Mouse (Mus musculus) MEL-GATA-1-ER (cell line): ENCODE data around the gene Tldc1.

ENCODE experiments used
- DNase-seq: peaks from one replicate; pipeline ENCODE4 v3.0.0-alpha.2; 2012; ENCODE audit warnings: low read depth; ENCODE audit errors: extremely low read depth

The Tldc1 gene

DNA sequence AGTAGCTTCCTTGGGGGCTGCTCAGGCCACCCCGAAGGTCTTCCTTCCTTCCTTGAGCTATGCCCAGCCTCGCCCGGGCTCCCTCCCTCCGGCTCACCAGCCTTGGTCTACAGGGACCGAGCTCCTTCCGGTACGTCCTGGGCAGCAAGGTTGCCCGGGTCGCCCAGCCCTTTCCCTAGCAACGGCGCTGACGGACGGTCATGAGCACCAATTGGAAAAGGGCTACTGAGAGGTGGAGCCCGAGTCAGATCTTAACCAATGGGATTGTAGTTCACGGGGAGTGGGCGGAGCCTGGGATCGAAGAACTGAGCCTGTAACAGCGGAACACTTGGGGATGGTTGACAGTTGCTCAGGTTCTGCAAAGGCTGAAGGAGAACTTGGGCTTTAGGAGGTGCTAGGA is at the start of gene Tldc1:
Tldc1 (minus strand) TSS at position 154 of the 400 bp plus-strand sequence.
- DNase-seq: peak; percentile 95

- no peak for DNase-seq
These were observed 49.5 kb upstream of the Tldc1 start for GRCm38 (mm10) chr8:119827721-119828153.

GRCm38 (mm10) chr8:119826982-119827381 is 48.8 kb upstream of the Tldc1 start:
- peak; percentile 69 for DNase-seq

- DNase-seq: peak; percentile 85
These were observed 47.9 kb upstream of the Tldc1 start for GRCm38 (mm10) chr8:119825950-119826730.

GRCm38 (mm10) chr8:119824809-119825273 is 46.6 kb upstream of the Tldc1 start:
- no peak for DNase-seq

DNA sequence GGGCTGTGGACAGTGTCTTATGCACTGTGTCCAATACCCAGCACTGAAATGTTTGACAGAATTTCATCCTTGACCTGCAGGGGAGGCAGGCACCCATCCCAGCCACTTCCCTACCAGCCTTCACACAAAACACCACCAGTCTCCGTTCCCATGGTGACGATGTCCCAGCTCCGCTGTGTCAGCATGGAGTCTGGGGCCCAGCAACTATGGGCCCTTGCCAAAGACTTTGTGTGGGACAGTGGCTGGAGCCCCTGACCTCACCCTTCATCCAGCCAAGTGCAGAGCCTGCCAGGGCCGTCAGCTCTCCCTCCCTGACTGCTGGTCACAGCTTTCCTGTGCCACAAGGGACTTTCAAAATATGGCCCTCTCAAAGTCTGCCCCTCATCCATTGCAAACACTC is 45.9 kb upstream of the Tldc1 start:
- DNase-seq: no peak

GRCm38 (mm10) chr8:119823278-119823677 is 45.1 kb upstream of the Tldc1 start:
- DNase-seq: no peak

GRCm38 (mm10) chr8:119821691-119822090 is 43.5 kb upstream of the Tldc1 start:
- no peak for DNase-seq

DNA sequence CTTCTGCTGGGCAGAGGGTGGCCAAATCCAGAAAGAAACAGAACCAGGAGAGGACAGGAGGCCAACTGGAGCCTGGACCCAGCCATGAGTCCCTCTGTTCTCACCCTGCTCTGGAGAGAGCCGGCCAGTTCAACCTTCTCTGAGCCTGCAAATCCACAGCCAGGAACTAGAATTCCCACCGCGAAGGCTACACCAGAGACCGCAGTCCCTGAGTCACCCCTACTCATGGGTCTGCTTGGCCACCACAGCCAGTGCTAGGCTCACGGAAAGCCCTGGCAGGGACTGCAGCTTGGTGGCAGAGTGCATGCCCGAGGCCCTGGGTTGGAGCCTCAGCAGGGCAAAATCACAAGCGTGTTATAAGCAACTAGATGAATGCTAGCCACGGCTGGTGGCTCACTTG is 41.8 kb upstream of the Tldc1 start:
- no peak for DNase-seq

GRCm38 (mm10) chr8:119819316-119819715 is 41.1 kb upstream of the Tldc1 start:
- DNase-seq: no peak

- no peak for DNase-seq
These were observed 39.2 kb upstream of the Tldc1 start for GRCm38 (mm10) chr8:119817446-119817845.

- no peak for DNase-seq
These were observed 38.0 kb upstream of the Tldc1 start for GRCm38 (mm10) chr8:119816219-119816618.

- DNase-seq: peak; percentile 94
These were observed 34.6 kb upstream of the Tldc1 start for GRCm38 (mm10) chr8:119812650-119813431.

DNA sequence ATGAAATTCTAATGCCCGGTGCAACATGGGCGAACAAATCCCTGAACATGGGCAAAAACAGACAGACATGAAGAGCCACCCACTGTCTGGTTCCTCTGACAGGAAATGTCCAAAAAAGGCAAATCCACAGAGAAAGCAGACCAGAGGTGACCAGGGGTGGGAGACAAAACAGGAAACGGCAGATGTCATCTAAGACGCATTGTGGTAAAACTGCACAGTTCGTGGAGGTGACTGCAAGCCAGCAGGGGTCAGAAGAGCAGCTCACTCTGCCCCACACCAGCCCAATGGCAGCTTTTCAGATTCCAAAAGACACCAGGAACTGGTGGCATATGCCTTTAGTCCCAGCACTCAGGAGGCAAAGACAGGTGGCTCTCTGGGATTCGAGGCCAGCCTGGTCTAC is 33.7 kb upstream of the Tldc1 start:
- no peak for DNase-seq

DNA sequence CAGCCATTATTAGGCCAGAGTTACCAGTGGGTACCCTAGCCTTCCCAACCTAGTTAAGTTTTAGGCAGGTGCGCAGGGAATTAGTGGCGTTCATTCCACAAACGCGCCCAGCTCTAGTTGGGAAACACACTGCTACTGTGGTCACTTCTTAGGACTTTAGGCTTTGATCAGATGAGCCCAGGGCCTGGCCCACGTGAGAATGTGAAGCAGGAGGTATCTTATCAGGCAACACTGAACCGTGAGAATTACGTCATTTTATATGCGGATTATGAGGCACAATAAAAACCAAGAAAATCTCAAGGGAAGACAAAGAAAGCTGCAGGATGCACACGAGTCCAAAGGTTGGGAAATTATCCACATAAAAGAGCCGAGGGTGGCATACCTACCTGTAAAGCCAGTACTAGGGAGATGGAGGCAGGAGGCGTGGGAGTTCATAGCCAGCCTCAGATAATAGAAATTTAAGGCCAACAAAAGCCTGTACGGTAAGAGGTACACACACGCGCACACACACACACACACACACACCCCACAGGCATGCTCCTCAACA is 32.8 kb upstream of the Tldc1 start:
- DNase-seq: no peak

DNA sequence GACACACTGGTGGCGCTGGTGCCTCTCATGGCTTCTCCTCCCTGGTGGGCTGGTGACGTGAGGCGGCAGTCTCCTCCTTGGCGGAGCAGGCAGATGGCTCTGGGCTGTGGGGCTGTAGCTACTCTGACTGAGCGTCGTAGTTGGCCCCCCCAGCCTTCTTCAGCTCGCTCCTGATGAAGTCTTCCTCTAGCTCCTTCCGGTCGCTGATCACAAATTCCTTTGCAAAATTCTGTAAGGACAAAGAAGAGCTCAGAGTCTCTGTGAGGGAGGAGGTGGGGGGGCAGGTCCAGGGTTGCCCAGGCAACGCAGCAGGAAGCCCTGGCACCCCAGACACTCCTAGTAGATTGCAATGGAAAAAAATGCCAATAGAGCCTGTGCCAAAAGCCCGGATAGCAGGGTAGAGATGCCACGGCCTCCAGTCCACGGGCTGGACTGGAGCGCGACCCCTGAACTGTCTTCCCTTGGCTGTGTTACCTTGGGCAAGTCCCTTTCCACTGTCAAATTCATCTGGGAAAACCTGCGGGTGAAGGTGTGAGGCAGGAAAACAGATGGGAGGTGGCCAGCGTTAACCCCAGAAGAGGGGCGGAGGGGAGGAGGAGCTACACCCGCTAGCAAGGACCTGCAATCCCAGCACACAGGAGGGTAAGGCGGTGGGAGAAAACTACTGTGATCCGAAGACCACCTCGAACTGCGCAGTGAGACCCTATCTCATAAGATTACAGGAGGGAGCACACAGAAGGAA is 32.1 kb upstream of the Tldc1 start:
- no peak for DNase-seq

- no peak for DNase-seq
These were observed 31.4 kb upstream of the Tldc1 start for GRCm38 (mm10) chr8:119809620-119810019.

- no peak for DNase-seq
These were observed 29.5 kb upstream of the Tldc1 start for GRCm38 (mm10) chr8:119807687-119808086.

DNA sequence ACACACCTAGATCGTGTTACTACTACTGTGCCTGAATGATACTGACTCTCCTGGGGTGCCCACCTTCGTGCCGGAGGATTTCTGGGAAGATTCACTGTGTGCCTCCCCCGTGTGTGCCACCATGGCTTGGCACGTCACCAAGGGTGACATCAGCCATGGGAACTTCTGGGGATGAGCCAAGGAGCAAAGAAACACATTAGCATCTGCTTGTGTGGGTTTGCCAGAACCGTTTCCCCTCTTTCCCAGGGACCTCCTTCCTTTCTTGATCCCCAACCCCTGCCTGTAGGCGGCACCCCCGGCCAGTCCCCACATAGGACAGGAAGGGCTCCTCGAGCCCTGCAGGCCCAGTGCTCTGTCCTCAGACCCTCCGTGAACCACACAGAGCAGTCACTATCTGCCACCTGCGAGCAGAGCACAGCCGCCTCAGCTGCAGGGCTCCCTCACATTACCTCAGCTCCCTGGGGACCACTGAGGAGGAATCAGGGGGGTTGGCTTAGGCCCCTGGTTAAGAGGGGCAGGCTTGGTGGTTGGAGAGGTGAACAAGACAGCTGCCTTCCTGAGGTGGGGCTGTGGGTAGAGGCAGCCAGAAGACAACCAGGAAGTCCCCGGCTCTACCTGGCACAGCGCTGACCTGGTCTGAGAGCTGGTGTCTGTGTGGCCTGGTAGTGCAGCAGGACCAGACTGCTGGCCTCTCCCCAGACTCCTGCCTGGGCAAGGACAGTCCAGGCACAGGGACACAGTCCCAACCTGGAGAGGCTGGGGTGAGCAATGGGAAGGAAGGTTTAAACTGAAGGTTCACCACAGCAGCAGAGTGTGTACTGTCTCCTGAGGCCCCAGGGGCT is 28.4 kb upstream of the Tldc1 start:
- no peak for DNase-seq

DNA sequence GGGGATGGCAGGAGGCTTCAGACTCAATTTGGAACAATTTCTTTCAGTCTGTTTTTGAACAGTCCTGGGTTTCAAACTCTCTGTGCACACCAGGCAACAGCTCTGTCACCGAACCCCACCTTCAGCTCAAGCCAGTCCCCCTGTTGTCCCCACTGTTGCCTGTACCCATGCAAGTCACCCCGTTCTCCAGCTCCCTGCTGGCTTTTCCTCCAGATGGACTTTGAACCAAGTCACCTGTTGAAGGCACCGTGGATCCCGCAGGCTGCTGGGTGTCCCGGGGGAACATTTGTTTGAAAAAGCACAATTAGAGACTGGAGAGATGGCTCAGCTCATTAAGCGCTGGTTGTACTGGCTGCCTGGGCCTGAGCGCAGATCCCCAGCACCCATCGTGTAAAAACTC is 27.1 kb upstream of the Tldc1 start:
- no peak for DNase-seq

GRCm38 (mm10) chr8:119802592-119802991 is 24.4 kb upstream of the Tldc1 start:
- DNase-seq: no peak
